Mouse (Mus musculus): ENCODE results near the gene Gm5105.

The Gm5105 gene

GRCm38 (mm10) chr3:138069756-138070511 is 2.7 kb upstream of the Gm5105 start:
- no peak for DNase-seq (ENCODE audit: low read depth, low spot score)

GRCm38 (mm10) chr3:138068103-138068502 is 915 bp upstream of the Gm5105 start:
- no peak for DNase-seq (ENCODE audit: low read depth, low spot score)

GRCm38 (mm10) chr3:138066348-138066856 is 786 bp downstream of the Gm5105 start:
- peak; percentile 44 for DNase-seq (ENCODE audit: low read depth, low spot score)

GRCm38 (mm10) chr3:138065930-138066329 is 1.3 kb downstream of the Gm5105 start:
- no peak for DNase-seq (ENCODE audit: low read depth, low spot score)

- no peak for DNase-seq (ENCODE audit: low read depth, low spot score)
Observed at GRCm38 (mm10) chr3:138064732-138065645, 2.2 kb downstream of the Gm5105 start, which contains the start of gene 1110002E22Rik. Gene 1110002E22Rik, plus strand, starts transcription at chr3:138065052.

- DNase-seq (ENCODE audit: low read depth, low spot score), result no peak
Observed at GRCm38 (mm10) chr3:138063731-138064329, 3.4 kb downstream of the Gm5105 start.

GRCm38 (mm10) chr3:138062673-138063072 is 4.5 kb downstream of the Gm5105 start:
- DNase-seq (ENCODE audit: low read depth, low spot score), result no peak

- DNase-seq (ENCODE audit: low read depth, low spot score), result no peak
Observed at GRCm38 (mm10) chr3:138061205-138061911, 5.8 kb downstream of the Gm5105 start.

- DNase-seq (ENCODE audit: low read depth, low spot score), result no peak
Observed at GRCm38 (mm10) chr3:138060429-138060828, 6.8 kb downstream of the Gm5105 start.

- DNase-seq (ENCODE audit: low read depth, low spot score), result no peak
Observed at GRCm38 (mm10) chr3:138058226-138058625, 9.0 kb downstream of the Gm5105 start.

GRCm38 (mm10) chr3:138056976-138057375 is 10.2 kb downstream of the Gm5105 start:
- DNase-seq (ENCODE audit: low read depth, low spot score), result no peak

GRCm38 (mm10) chr3:138053969-138054368 is 13.2 kb downstream of the Gm5105 start:
- no peak for DNase-seq (ENCODE audit: low read depth, low spot score)

- no peak for DNase-seq (ENCODE audit: low read depth, low spot score)
Observed at GRCm38 (mm10) chr3:138051431-138051830, 15.8 kb downstream of the Gm5105 start.

GRCm38 (mm10) chr3:138050772-138051171 is 16.4 kb downstream of the Gm5105 start:
- peak; percentile 34 for DNase-seq (ENCODE audit: low read depth, low spot score)

GRCm38 (mm10) chr3:138049555-138049954 is 17.6 kb downstream of the Gm5105 start:
- no peak for DNase-seq (ENCODE audit: low read depth, low spot score)

GRCm38 (mm10) chr3:138043316-138043715 is 23.9 kb downstream of the Gm5105 start:
- no peak for DNase-seq (ENCODE audit: low read depth, low spot score)

GRCm38 (mm10) chr3:138041591-138042301 is 25.4 kb downstream of the Gm5105 start:
- no peak for DNase-seq (ENCODE audit: low read depth, low spot score)

GRCm38 (mm10) chr3:138040938-138041337 is 26.2 kb downstream of the Gm5105 start:
- no peak for DNase-seq (ENCODE audit: low read depth, low spot score)

GRCm38 (mm10) chr3:138033986-138034385 is 33.2 kb downstream of the Gm5105 start:
- DNase-seq (ENCODE audit: low read depth, low spot score), result no peak

- DNase-seq (ENCODE audit: low read depth, low spot score), result no peak
Observed at GRCm38 (mm10) chr3:138030563-138030962, 36.6 kb downstream of the Gm5105 start.

GRCm38 (mm10) chr3:138029351-138029750 is 37.8 kb downstream of the Gm5105 start:
- no peak for DNase-seq (ENCODE audit: low read depth, low spot score)

All from mesoderm, embryonic 11.5 days (tissue).